Mouse (Mus musculus): Measurements from ENCODE around the gene Aoah.
A peak's percentile ranks its signal among the peaks of the same experiment; 100 is the strongest.

DNA sequence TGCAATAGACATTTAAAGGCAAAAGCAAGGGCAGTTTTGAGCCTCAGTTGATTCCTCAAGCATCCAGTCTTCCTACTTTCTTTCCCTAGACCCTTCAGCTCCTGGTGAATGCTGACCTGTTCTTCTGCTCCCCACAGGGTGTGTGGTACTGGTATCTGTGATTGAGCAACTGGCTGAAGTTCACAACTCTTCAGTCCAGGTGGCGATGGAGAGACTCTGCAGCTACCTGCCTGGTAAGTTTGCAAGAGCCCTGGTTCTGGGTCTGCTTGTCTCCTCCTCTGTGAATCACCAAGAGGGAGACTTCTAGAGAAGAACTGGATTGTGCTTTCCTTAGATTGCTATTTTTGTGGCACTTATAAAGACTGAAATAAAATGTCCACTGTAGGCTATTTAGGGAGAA, 22.5 kb downstream of the Aoah start:
- 0 out of 2 replicates have a peak, but pooled peaks have one; percentile 10 for TF ChIP-seq CTCF (IDR thresholded peaks at IDR 0.05; ENCODE audit: low read depth)
- TF ChIP-seq EP300 (IDR thresholded peaks at IDR 0.05; ENCODE audit: low read depth): no peak
